Mouse (Mus musculus): ENCODE results near the gene Mapt.
"Not testable (repeated sequence)": the region's sequence is repeated elsewhere in the genome, so short reads cannot be mapped to it uniquely, and the experiment has no call there.

Gene Mapt

GRCm38 (mm10) chr11:104231041-104231911 is at the start of gene Mapt:
Mapt (plus strand) TSS chr11:104231390.
- DNase-seq: peak; percentile 90 to 93

GRCm38 (mm10) chr11:104182141-104182540 is 49.0 kb upstream of the Mapt start:
- DNase-seq: no peak

GRCm38 (mm10) chr11:104186135-104186836 is 44.9 kb upstream of the Mapt start, which contains the start of gene Sppl2c:
Sppl2c (plus strand) TSS chr11:104186327.
- no peak for DNase-seq

GRCm38 (mm10) chr11:104186837-104187150 is 44.4 kb upstream of the Mapt start:
- no peak for DNase-seq

- no peak for DNase-seq
Measured at GRCm38 (mm10) chr11:104187766-104188165, 43.4 kb upstream of the Mapt start.

- DNase-seq: no peak
Measured at GRCm38 (mm10) chr11:104190008-104190407, 41.2 kb upstream of the Mapt start.

GRCm38 (mm10) chr11:104195382-104195781 is 35.8 kb upstream of the Mapt start:
- no peak for DNase-seq

- DNase-seq: peak; percentile 41 to 83
Measured at GRCm38 (mm10) chr11:104195791-104196190, 35.4 kb upstream of the Mapt start.

- DNase-seq: peak in 1 of 2 experiments; percentile 50
Measured at GRCm38 (mm10) chr11:104197861-104198260, 33.3 kb upstream of the Mapt start.

GRCm38 (mm10) chr11:104203271-104203670 is 27.9 kb upstream of the Mapt start:
- DNase-seq: peak in 1 of 2 experiments; percentile 16

- DNase-seq: no peak
Measured at GRCm38 (mm10) chr11:104206573-104206972, 24.6 kb upstream of the Mapt start.

- DNase-seq: no peak
Measured at GRCm38 (mm10) chr11:104209041-104209440, 22.1 kb upstream of the Mapt start.

- DNase-seq: no peak
Measured at GRCm38 (mm10) chr11:104211251-104211650, 19.9 kb upstream of the Mapt start.

GRCm38 (mm10) chr11:104214128-104214527 is 17.1 kb upstream of the Mapt start:
- not testable (repeated sequence) for DNase-seq

- DNase-seq: no peak
Measured at GRCm38 (mm10) chr11:104218075-104218474, 13.1 kb upstream of the Mapt start.

- no peak for DNase-seq
Measured at GRCm38 (mm10) chr11:104220291-104220690, 10.9 kb upstream of the Mapt start.

GRCm38 (mm10) chr11:104221751-104222150 is 9.4 kb upstream of the Mapt start:
- no peak for DNase-seq

- no peak for DNase-seq
Measured at GRCm38 (mm10) chr11:104223301-104223700, 7.9 kb upstream of the Mapt start.

- DNase-seq: no peak
Measured at GRCm38 (mm10) chr11:104229391-104229790, 1.8 kb upstream of the Mapt start.

GRCm38 (mm10) chr11:104230066-104230778 is 968 bp upstream of the Mapt start:
- no peak for DNase-seq

- DNase-seq: peak; percentile 34 to 68
Measured at GRCm38 (mm10) chr11:104232141-104233061, 1.2 kb downstream of the Mapt start.

- DNase-seq: no peak
Measured at GRCm38 (mm10) chr11:104233101-104233500, 1.9 kb downstream of the Mapt start.
